Mouse (Mus musculus) bone marrow macrophage, adult 2 months (primary cell): ENCODE results near the gene Otulinl.

Source experiments
- CTCF ChIP-seq: IDR thresholded peaks from 2 replicates; pipeline ENCODE4 v1.5.1; 2012; ENCODE audit warnings: low read depth, mild to moderate bottlenecking, low read length, moderate library complexity
- POLR2A ChIP-seq: IDR thresholded peaks from 2 replicates; pipeline ENCODE4 v1.6.1; 2012; ENCODE audit warnings: mild to moderate bottlenecking, low read depth, low read length, borderline replicate concordance

GRCm38 (mm10) chr15:27673151-27673550, 8.2 kb downstream of the Otulinl start:
- TF ChIP-seq POLR2A (no peak), CTCF (no peak)
